Mouse (Mus musculus): Measurements from ENCODE around the gene Aasdh. TPM values are rescaled to one million over a fixed set of nuclear protein-coding genes. Genes with fewer than 3 reads are reported as not detected.

Aasdh gene
- polyA plus RNA-seq (2015; fragmentation: Nextera tagmentation; extraction: Ambion mirVana): 8.7 and 10.1 TPM in 2 replicates

DNA sequence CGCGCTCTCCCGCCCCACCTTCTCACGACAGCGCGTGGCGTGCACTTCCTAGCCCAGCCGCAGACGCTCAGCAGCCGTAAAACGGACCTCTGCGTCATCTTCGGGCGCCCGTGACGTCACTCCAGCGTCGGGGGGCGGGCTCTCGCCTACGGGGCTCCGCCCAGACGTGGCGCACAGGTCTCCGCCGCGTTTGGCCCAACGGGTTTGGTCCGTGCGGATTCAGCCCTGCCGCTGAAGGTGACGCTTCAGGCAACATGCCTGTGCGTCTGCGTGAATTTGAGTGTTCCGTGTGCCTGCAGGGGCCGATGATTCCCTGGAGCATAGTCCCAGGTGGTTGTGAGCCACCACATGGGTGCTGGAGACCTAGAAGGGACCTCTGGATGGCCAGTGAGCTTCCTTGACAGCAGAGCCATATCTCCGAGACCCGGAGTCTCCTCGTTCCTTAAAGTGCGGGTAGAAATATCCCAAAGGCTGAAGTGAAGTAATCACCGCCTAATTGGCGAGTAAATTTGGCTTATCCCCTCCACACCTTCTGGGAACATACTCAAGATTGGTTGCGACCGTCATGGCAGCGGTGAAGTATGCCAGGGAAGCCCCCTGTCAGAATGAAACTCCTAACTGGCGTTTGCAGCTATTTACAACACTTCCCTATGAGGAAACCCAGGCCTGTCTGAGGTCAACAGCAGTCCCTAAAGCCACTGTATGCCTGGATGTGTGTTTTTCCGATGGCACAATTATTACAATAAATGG, at the start of gene Aasdh:
Aasdh (minus strand) TSS at position 110 of the 750 bp plus-strand sequence.

DNA sequence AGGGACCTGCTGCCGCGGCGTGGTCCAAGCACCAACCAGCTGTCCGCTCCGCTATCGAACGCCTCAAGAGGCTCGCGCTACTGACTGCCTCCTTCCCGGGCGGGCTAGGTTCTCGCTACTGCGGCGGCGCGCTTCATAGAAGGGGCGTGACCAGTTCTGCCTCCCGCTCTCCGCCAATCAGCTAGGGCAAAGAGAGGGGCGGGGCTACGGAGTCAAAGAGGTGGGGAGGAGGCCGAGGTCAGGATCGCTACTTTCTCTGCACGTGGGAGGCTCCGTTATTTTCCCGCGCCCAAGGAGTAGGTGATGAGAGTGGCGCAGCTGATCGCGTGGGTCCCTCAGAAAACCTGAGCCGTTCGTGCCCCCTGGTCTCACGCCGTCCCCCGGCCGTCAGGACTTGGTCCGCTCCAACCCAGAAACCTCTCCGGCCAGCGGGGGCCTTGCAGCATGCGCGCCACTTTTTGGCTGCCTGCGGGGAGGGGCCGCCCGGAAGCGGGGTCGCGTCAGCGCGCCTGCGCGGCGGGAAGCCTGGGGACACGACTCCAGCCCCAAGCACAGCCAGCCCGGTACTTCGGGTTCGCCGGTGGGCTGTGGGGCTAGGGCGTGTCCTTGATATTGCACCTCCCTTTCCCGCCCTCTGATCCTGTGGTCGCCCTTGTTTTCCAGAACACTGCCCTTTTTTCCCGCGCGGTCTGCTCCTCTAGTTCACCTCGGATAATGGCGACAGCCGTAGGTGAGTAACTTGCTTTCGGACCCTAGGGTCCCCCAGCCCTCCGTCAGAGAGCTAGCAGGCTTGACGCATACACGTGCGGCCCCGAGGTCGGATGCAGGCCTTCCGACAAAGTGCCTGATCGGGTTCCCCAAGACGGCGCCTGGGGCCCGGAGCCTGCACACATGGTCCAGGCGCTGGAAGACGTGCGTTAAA, 46.1 kb upstream of the Aasdh start, which contains the start of the genes Paics and Ppat:
Paics (plus strand) TSS at position 202 of the 922 bp plus-strand sequence.
Ppat (minus strand) TSS at position 473 of the 922 bp plus-strand sequence.

Other genes with a start within 250 kb of the Aasdh start
- gene C530008M17Rik, start 249.0 kb downstream of the Aasdh start, polyA plus RNA-seq (2015; fragmentation: Nextera tagmentation; extraction: Ambion mirVana): 7.0 and 12.7 TPM in 2 replicates
- gene Paics, start 45.8 kb upstream of the Aasdh start, polyA plus RNA-seq (2015; fragmentation: Nextera tagmentation; extraction: Ambion mirVana): 193 and 227 TPM in 2 replicates
- 11.7 and 27.0 TPM in 2 replicates for gene Ppat, start 46.1 kb upstream of the Aasdh start, polyA plus RNA-seq (2015; fragmentation: Nextera tagmentation; extraction: Ambion mirVana)
- 44.1 and 72.7 TPM in 2 replicates for gene Srp72, start 69.2 kb upstream of the Aasdh start, polyA plus RNA-seq (2015; fragmentation: Nextera tagmentation; extraction: Ambion mirVana)
- not detected in 2 replicates for gene Arl9, start 98.5 kb upstream of the Aasdh start, polyA plus RNA-seq (2015; fragmentation: Nextera tagmentation; extraction: Ambion mirVana)
- 0.18 TPM in 1 of 2 replicates, not detected in the other for gene Thegl, start 110.5 kb upstream of the Aasdh start, polyA plus RNA-seq (2015; fragmentation: Nextera tagmentation; extraction: Ambion mirVana)
- gene Hopx, start 209.6 kb upstream of the Aasdh start, polyA plus RNA-seq (2015; fragmentation: Nextera tagmentation; extraction: Ambion mirVana): 0.65 and 1.1 TPM in 2 replicates

All from adrenal gland, postnatal 0 days (tissue).